Mouse (Mus musculus): ENCODE measurements around the gene 3110082I17Rik.

DNA sequence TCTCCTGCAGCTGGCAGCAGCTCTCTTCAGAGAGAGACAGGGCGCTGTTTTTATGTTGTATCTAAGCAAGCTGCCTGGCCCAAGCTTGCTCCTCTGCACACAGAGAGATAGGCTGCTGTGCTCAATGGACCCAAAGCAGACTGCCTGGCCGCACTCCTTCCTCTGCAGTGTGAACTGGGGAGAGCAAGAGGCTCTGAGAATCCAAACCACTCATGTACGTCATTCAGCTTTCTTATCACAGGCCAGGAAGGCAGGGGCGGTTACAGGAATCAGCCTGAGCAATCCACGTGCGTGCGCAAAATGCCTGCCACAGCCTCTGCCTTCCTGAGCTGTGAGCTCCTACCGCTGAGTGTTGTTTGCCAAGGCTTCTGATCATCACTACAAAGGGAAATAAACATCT lies 77.6 kb downstream of the 3110082I17Rik start:
- TF ChIP-seq CTCF (conservative IDR thresholded peaks at IDR 0.05; ENCODE audit: low read length) (no peak), POU5F1 (IDR thresholded peaks at IDR 0.05; ENCODE audit: borderline replicate concordance, low read length) (no peak)
